Mouse (Mus musculus) heart, postnatal 25 days (tissue): ENCODE results near the gene Cdyl. TPM values are rescaled to one million over a fixed set of nuclear protein-coding genes. Genes with fewer than 3 reads are reported as not detected.

Experiments used
- DNase-seq: peaks from one replicate; pipeline ENCODE4 v3.0.0; 2022; ENCODE audit warnings: low spot score
- intact Hi-C: fragments of 180-260 bp; cut with DNase I; formaldehyde crosslinking; loops from one replicate; pipeline ENCODE4 v1.15.1; 2025
- total RNA-seq, 2 experiments: library from RNA; stranded (reverse); gene quantifications; 2 replicates each; pipeline ENCODE4 v1.2.3; 2021

Gene Cdyl
- total RNA-seq, 2 experiments from 2014 or later: 10.7 to 10.8 TPM

DNA sequence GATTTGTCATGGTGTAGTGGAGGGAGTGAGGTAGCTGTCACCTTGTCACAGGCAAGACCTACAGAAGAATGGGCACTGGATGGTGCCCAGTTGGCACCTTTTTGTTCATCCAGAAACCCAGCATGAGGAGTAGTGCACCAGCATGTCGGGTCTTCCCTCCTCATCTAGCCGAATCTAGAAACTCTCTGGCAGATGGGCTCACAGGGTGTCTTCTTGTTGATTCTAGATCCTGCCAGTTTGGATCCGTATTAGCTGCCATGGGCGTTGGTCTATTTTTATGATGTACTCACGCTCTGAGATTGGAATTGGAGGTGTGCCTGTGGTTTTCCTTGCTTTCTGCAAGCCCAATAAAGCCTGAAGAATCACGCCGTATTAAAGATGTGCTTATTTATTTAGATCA is 92.4 kb downstream of the Cdyl start:
- no peak for DNase-seq
- intact Hi-C loops: no loop called here

- intact Hi-C loops: no loop called here
Measured at GRCm38 (mm10) chr13:35755002-35755401, 95.4 kb downstream of the Cdyl start.

DNA sequence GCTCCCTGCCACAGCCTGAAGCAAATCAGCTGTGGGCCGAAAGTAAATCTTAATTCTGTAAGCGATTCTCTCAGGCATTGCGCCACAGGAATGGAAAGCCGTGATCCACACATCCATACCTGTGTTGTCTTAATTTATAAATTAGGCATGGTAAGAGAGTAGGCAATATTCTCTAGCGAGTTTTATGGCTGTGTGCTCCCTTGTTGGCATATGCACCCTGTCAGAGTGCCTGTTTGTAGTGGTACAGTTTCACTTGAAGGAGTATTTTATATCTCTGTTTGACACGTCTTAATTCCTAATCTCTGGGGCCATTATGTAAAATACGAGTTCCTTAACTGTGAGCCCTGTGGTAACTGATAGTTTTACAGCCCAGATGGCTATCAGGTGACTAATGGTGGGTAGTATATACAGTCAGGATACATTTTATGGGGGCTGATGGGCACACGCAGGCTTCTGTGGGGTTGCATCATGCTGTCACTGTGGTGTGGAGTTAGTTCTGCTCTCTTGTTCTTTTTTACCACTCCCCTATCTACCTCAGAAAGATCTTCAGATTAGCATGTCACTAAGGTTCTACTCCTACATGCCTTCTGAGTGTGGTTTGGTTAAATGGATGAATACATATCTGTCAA is 96.1 kb downstream of the Cdyl start:
- no peak for DNase-seq
- intact Hi-C loops: no loop called here

More at GRCm38 (mm10) chr13:35755002-35755401, 95.4 kb downstream of the Cdyl start:
- DNase-seq: no peak

DNA sequence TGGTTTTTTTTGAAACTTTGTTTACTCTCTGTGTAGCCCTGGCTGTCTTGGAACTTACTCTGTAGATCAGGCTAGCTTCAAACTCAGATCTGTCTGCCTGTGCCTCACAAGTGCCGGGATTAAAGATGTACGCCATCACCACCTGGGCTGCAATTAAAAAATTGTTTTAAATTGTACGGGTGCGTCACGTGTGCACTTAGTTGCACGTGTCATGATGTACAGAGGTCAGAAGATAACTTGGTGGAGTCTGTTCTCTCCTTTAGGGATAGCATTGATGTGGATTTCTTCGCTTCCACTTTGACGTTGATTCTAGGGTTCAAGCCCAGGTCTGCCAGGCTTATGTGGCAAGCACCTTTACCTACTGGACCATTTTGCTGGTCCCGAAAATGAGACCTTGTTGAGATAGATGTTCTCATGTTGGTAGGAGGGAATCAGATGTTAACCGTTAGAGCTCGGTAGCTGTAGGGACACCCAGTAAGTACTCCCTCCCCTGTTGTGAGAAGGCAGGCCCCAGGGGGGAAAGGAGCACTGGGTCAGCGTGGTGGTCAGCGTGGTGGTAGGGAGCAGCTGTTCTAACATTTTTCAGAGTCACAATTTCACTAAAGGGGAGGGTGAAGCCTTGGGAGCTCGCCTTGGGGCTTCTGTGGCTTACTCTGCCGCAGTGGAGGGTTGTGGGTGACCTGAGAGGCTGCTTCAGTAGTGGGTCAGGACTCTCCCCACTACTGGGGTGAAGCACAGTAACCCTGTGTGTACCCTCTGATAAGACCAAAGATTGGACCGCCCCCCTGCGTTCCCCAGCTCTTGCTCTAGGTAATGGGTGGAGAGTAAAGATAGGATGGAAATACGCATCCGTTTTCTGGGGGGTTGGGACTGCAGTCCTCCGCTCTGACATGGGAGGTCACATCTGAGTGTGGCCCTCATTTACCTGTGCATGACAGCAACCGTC is 97.0 kb downstream of the Cdyl start:
- intact Hi-C loops: no loop called here
- DNase-seq: no peak

DNA sequence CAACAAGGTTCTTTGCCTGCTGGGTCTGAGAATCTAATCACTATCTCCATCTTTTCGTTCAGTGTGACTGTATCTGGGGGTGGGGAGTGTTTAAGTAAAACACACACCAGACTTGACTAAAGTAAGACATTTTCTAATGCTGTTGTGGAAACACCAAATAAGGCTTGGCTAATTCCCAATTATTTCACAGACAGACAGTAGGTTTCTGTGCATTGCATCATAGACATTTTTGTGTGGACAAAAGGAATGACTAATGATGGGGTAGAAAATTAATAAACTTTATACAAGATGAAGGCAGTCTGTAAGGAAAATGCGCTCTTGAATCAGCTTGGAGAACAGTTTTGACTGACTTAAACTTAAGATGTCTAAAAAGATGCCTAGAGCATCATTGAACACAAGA is 100.7 kb downstream of the Cdyl start:
- intact Hi-C loops: no loop called here

GRCm38 (mm10) chr13:35764559-35764958 is 104.9 kb downstream of the Cdyl start:
- intact Hi-C loops: no loop called here

More for the DNA sequence above, 100.7 kb downstream of the Cdyl start:
- DNase-seq: no peak

DNA sequence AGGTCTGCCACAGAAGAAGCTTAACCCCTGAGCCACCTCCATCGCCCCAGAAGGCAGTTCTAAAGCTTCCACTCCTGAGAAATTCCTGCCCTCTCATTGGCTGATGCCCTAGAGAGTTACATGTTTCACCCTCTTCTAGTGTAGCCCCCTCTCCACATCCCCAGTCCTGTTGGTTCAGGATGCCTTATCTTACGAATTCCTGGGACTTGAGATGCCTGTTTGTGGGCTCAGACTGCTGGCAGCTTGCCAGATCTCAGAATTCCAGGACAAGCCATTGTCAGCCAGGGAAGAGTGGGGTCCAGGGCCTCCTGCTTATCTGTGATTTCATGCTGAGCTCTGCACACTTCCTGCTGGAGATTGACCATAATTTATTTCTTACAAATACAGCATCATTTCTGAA is 106.2 kb downstream of the Cdyl start:
- no peak for DNase-seq
- intact Hi-C loops: no loop called here

More at GRCm38 (mm10) chr13:35764559-35764958, 104.9 kb downstream of the Cdyl start:
- no peak for DNase-seq

DNA sequence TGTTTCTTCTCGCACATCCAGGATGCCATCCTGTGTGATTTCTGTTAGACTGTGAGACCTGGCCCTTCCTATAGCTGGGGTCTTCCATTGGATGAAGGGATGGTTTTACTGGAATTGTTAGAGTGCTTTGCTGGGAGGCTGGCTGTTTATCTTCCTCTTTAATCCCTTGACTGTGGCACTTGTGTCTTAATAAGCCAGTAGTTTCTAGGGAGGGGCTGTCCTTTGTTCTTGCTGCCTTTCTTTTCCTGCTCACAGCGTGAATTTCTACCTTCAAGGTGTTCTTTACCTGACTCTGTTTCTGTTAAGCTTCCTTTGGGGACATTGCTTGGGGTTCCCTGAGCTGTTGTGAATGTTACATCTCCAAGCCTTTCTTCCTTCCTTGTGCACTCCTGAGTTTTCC is 110.0 kb downstream of the Cdyl start:
- intact Hi-C loops: loop anchor here (5.0 kb wide), 1 partner anchor 737 kb away; no protein-coding TSS in a partner anchor
- no peak for DNase-seq

GRCm38 (mm10) chr13:35770421-35770820 is 110.8 kb downstream of the Cdyl start:
- intact Hi-C loops: loop anchor here (5.0 kb wide), 1 partner anchor 738 kb away; no protein-coding TSS in a partner anchor
- no peak for DNase-seq

- intact Hi-C loops: loop anchor here (5.0 kb wide), 1 partner anchor 740 kb away; no protein-coding TSS in a partner anchor
- DNase-seq: no peak
Measured at GRCm38 (mm10) chr13:35771968-35772382, 112.3 kb downstream of the Cdyl start.

DNA sequence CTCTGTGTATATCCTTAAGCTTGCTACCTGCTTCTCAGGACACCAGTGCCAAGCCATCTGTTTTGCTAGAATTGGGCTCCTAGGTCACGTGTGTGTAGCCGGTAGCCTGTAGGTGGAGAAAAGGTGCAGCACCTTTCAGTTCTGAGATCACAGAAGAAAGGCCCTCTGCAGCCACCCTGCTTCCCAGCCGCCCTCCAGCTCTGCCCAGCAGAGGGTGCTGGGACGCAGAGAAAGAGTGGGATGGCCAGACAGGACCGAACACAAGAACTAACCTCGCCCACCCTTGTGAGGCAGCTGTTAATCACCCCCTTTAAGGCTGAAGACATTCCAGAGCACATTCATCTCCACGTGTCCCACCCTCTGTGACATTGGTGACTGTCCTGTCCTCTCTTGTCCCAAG is 114.1 kb downstream of the Cdyl start:
- DNase-seq: no peak
- intact Hi-C loops: loop anchor here (1.0 to 5.0 kb wide), 2 partner anchors 174 to 741 kb away; no protein-coding TSS in a partner anchor

- intact Hi-C loops: no loop called here
- DNase-seq: no peak
Measured at GRCm38 (mm10) chr13:35776123-35776522, 116.5 kb downstream of the Cdyl start.

- DNase-seq: no peak
- intact Hi-C loops: no loop called here
Measured at GRCm38 (mm10) chr13:35780714-35781113, 121.1 kb downstream of the Cdyl start.

GRCm38 (mm10) chr13:35781755-35782154 is 122.1 kb downstream of the Cdyl start:
- DNase-seq: no peak
- intact Hi-C loops: no loop called here

DNA sequence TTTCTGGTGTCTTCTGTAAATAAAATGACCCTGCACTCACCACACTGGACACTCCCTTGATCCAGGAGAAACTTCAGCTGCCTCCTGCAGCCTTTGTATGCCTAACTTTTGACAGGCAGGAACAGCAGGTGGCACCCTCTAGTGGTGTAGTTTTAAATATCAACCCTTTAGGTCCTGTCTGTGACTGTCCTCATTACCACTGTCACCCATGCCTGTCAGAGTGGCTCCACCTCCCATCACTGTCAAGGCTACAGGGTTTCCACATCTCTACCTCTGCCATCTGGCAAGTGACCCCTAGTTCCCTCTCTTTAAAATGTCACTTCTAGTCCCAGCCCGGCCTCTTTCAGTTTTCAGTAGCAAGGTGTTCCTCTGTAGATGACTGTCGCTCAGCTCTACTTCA is 123.3 kb downstream of the Cdyl start:
- intact Hi-C loops: no loop called here

DNA sequence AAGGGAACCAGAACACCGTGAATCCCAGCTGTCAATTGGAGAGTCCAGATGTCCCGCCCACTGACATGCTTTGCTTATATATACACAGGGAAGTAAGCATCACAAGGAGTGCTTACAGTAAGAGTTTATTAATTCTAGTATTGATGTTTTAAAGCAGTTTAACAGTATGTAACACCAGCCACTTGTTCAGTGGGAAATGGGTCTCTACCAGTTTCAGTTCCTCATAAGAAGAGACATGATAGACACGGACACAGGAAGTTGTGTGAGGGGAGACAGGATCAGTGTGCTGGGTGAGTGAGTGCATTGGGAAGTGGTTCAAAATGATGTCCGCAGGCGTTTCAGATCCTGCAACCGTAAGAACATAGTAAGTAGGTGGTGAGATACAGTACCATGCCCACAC is 123.9 kb downstream of the Cdyl start:
- intact Hi-C loops: no loop called here
- no peak for DNase-seq

More for the DNA sequence above, 123.3 kb downstream of the Cdyl start:
- no peak for DNase-seq

DNA sequence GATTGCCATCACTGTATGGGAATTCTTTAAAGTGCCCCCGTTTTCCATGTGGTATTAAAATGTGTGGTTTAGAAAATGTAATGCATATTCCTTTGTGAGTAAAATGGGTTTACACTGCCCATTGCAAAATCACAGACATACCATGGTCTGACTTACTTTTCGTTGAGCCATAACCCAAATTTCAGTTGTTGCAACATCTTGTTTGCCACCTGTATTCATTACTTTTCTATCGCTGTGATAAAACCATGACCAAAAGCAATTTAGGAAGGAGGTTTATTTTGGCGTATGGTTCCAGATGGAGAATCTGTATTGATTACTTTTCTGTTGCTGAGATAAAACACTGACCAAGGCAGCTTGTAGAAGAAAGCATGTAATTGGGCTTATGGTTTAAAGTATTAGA is 124.6 kb downstream of the Cdyl start:
- intact Hi-C loops: no loop called here
- DNase-seq: no peak

GRCm38 (mm10) chr13:35785330-35785939 is 125.8 kb downstream of the Cdyl start:
- intact Hi-C loops: no loop called here
- DNase-seq: no peak

- intact Hi-C loops: no loop called here
- no peak for DNase-seq
Measured at GRCm38 (mm10) chr13:35786726-35787399, 127.2 kb downstream of the Cdyl start.

GRCm38 (mm10) chr13:35789577-35789976 is 129.9 kb downstream of the Cdyl start:
- intact Hi-C loops: no loop called here
- no peak for DNase-seq
